Mouse (Mus musculus) MEL (cell line): ENCODE measurements around the gene Haus3. TPM values are rescaled to one million over a fixed set of nuclear protein-coding genes. Genes with fewer than 3 reads are reported as not detected.

Experiments
- DNase-seq: peaks from one replicate; pipeline ENCODE4 v3.0.0; 2011; ENCODE audit warnings: low read depth, low spot score
- H3K27ac ChIP-seq: 2 replicates; pipeline ENCODE4 v1.5.1; 2012; ENCODE audit warnings: low read depth, mild to moderate bottlenecking, control low read depth, low read length, moderate library complexity; ENCODE audit not compliant: control insufficient read depth
- H3K27me3 ChIP-seq, 2 experiments: fragments of 150-350 bp in 1 of 2; sonication (generic) in 1 of 2; 2 replicates each; pipeline ENCODE4 v1.6.1; 2012; ENCODE audit warnings: low read length in 2 of 2, mild to moderate bottlenecking in 2 of 2, improper control_type of control experiment in 1 of 2, moderate library complexity in 1 of 2; ENCODE audit not compliant: insufficient read depth in 2 of 2, control insufficient read depth in 1 of 2
- H3K36me3 ChIP-seq, 2 experiments: 2 replicates each; pipeline ENCODE4 v1.6.1; 2012 to 2014; ENCODE audit warnings: low read length in 2 of 2, improper control_type of control experiment in 1 of 2, inconsistent platforms in 1 of 2, mild to moderate bottlenecking in 1 of 2; ENCODE audit not compliant: insufficient read depth in 2 of 2, control insufficient read depth in 1 of 2
- H3K4me1 ChIP-seq, 2 experiments: fragments of 150-350 bp in 1 of 2; sonication (generic) in 1 of 2; 2 replicates each; pipeline ENCODE4 v1.6.1; 2012; ENCODE audit warnings: low read length in 2 of 2, improper control_type of control experiment in 1 of 2, mild to moderate bottlenecking in 1 of 2; ENCODE audit not compliant: insufficient read depth in 2 of 2, control insufficient read depth in 1 of 2
- H3K4me3 ChIP-seq, 2 experiments: fragments of 150-350 bp in 1 of 2; sonication (generic) in 1 of 2; 2 replicates each; pipeline ENCODE4 v1.5.1; 2012; ENCODE audit warnings: low read depth in 2 of 2, low read length in 2 of 2, mild to moderate bottlenecking in 2 of 2, moderate library complexity in 2 of 2, control low read depth in 1 of 2, improper control_type of control experiment in 1 of 2; ENCODE audit not compliant: control insufficient read depth in 1 of 2, insufficient read depth in 1 of 2
- H3K79me2 ChIP-seq: 2 replicates; pipeline ENCODE4 v1.6.1; 2012; ENCODE audit warnings: mild to moderate bottlenecking, low read length, moderate library complexity; ENCODE audit not compliant: control insufficient read depth, poor library complexity, insufficient read depth
- H3K9ac ChIP-seq: 2 replicates; pipeline ENCODE4 v1.6.1; 2012; ENCODE audit warnings: low read depth, mild to moderate bottlenecking, control low read depth, low read length, moderate library complexity; ENCODE audit not compliant: control insufficient read depth, poor library complexity, severe bottlenecking
- H3K9me3 ChIP-seq: fragments of 150-350 bp; sonication (generic); replicated peaks from 2 replicates; pipeline ENCODE4 v1.6.1; 2012; ENCODE audit warnings: mild to moderate bottlenecking, low read length, improper control_type of control experiment, moderate library complexity; ENCODE audit not compliant: insufficient read depth
- BHLHE40 ChIP-seq: IDR thresholded peaks from 2 replicates; pipeline ENCODE4 v1.6.1; 2012; ENCODE audit warnings: low read depth, mild to moderate bottlenecking, inconsistent platforms, low read length, improper control_type of control experiment, borderline replicate concordance
- CHD1 ChIP-seq: IDR thresholded peaks from 2 replicates; pipeline ENCODE4 v1.6.1; 2012; ENCODE audit warnings: low read depth, mild to moderate bottlenecking, inconsistent platforms, low read length, improper control_type of control experiment
- CHD2 ChIP-seq: IDR thresholded peaks from 2 replicates; pipeline ENCODE4 v1.6.1; 2011; ENCODE audit warnings: low read length, improper control_type of control experiment
- E2F4 ChIP-seq: IDR thresholded peaks from 2 replicates; pipeline ENCODE4 v1.6.1; 2011; ENCODE audit warnings: low read depth, low read length, improper control_type of control experiment, borderline replicate concordance
- ELF1 ChIP-seq: IDR thresholded peaks from 2 replicates; pipeline ENCODE4 v1.6.1; 2014; ENCODE audit warnings: low read depth, mild to moderate bottlenecking, inconsistent platforms, low read length, improper control_type of control experiment, moderate library complexity
- ETS1 ChIP-seq: IDR thresholded peaks from 2 replicates; pipeline ENCODE4 v1.6.1; 2012; ENCODE audit warnings: low read depth, mild to moderate bottlenecking, inconsistent platforms, low read length, improper control_type of control experiment, moderate library complexity
- GABPA ChIP-seq: IDR thresholded peaks from 2 replicates; pipeline ENCODE4 v1.6.1; 2012; ENCODE audit warnings: low read depth, mild to moderate bottlenecking, inconsistent platforms, low read length, improper control_type of control experiment, moderate library complexity
- GATA1 ChIP-seq: IDR thresholded peaks from 2 replicates; pipeline ENCODE4 v1.6.1; 2011; ENCODE audit warnings: low read depth, low read length, improper control_type of control experiment
- HCFC1 ChIP-seq: IDR thresholded peaks from 2 replicates; pipeline ENCODE4 v1.6.1; 2012; ENCODE audit warnings: low read depth, mild to moderate bottlenecking, inconsistent platforms, low read length, improper control_type of control experiment, moderate library complexity
- JUND ChIP-seq: IDR thresholded peaks from 2 replicates; pipeline ENCODE4 v1.6.1; 2011; ENCODE audit warnings: low read depth, mild to moderate bottlenecking, improper control_type of control experiment, low read length
- KAT2A ChIP-seq: conservative IDR thresholded peaks from 2 replicates; pipeline ENCODE4 v1.6.1; 2012; ENCODE audit warnings: low read depth, low read length, improper control_type of control experiment, inconsistent platforms
- MAFK ChIP-seq: IDR thresholded peaks from 2 replicates; pipeline ENCODE4 v1.6.1; 2011; ENCODE audit warnings: low read depth, mild to moderate bottlenecking, low read length, improper control_type of control experiment, borderline replicate concordance
- MAX ChIP-seq: IDR thresholded peaks from 2 replicates; pipeline ENCODE4 v1.6.1; 2011; ENCODE audit warnings: low read length, improper control_type of control experiment
- MAZ ChIP-seq: IDR thresholded peaks from 2 replicates; pipeline ENCODE4 v1.6.1; 2012; ENCODE audit warnings: low read depth, mild to moderate bottlenecking, inconsistent platforms, low read length, improper control_type of control experiment
- MXI1 ChIP-seq: IDR thresholded peaks from 2 replicates; pipeline ENCODE4 v1.6.1; 2011; ENCODE audit warnings: mild to moderate bottlenecking, low read depth, low read length, improper control_type of control experiment
- MYB ChIP-seq: IDR thresholded peaks from 2 replicates; pipeline ENCODE4 v1.6.1; 2011; ENCODE audit warnings: mild to moderate bottlenecking, low read depth, low read length, improper control_type of control experiment
- NELFE ChIP-seq: IDR thresholded peaks from 2 replicates; pipeline ENCODE4 v1.6.1; 2011; ENCODE audit warnings: low read depth, low read length, improper control_type of control experiment
- NRF1 ChIP-seq: IDR thresholded peaks from 2 replicates; pipeline ENCODE4 v1.6.1; 2014; ENCODE audit warnings: low read depth, mild to moderate bottlenecking, inconsistent platforms, low read length, improper control_type of control experiment, moderate library complexity; ENCODE audit not compliant: poor library complexity, insufficient read depth, severe bottlenecking
- POLR2A ChIP-seq, 2 experiments: IDR thresholded peaks; 2 replicates each; pipeline ENCODE4 v1.6.1; 2011 to 2012; ENCODE audit warnings: low read length in 2 of 2, mild to moderate bottlenecking in 2 of 2, control low read depth in 1 of 2, improper control_type of control experiment in 1 of 2, low read depth in 1 of 2, moderate library complexity in 1 of 2; ENCODE audit not compliant: control insufficient read depth in 1 of 2, insufficient read depth in 1 of 2, poor library complexity in 1 of 2
- POLR2AphosphoS2 ChIP-seq: IDR thresholded peaks from 2 replicates; pipeline ENCODE4 v1.6.1; 2011; ENCODE audit warnings: low read length, improper control_type of control experiment
- POLR2AphosphoS5 ChIP-seq: IDR thresholded peaks from 2 replicates; pipeline ENCODE4 v1.6.1; 2012; ENCODE audit warnings: low read depth, borderline replicate concordance, mild to moderate bottlenecking, inconsistent platforms, low read length, moderate library complexity, mixed read lengths
- RCOR1 ChIP-seq: IDR thresholded peaks from 2 replicates; pipeline ENCODE4 v1.6.1; 2012; ENCODE audit warnings: low read depth, mild to moderate bottlenecking, inconsistent platforms, low read length, improper control_type of control experiment
- SIN3A ChIP-seq: IDR thresholded peaks from 2 replicates; pipeline ENCODE4 v1.6.1; 2012; ENCODE audit warnings: low read length, improper control_type of control experiment, inconsistent platforms
- TAL1 ChIP-seq: IDR thresholded peaks from 2 replicates; pipeline ENCODE4 v1.6.1; 2012; ENCODE audit warnings: mild to moderate bottlenecking, inconsistent platforms, low read length, moderate library complexity, mixed read lengths
- UBTF ChIP-seq: IDR thresholded peaks from 2 replicates; pipeline ENCODE4 v1.6.1; 2012; ENCODE audit warnings: low read depth, mild to moderate bottlenecking, inconsistent platforms, low read length, improper control_type of control experiment, moderate library complexity, borderline replicate concordance; ENCODE audit not compliant: insufficient read depth
- USF1 ChIP-seq: IDR thresholded peaks from 2 replicates; pipeline ENCODE4 v1.6.1; 2014; ENCODE audit warnings: low read depth, mild to moderate bottlenecking, inconsistent platforms, low read length, improper control_type of control experiment, moderate library complexity
- USF2 ChIP-seq, 2 experiments: IDR thresholded peaks; 2 replicates each; pipeline ENCODE4 v1.6.1; 2011 to 2012; ENCODE audit warnings: improper control_type of control experiment in 2 of 2, low read length in 2 of 2, borderline replicate concordance in 1 of 2, inconsistent platforms in 1 of 2, low read depth in 1 of 2, mild to moderate bottlenecking in 1 of 2; ENCODE audit not compliant: insufficient read depth in 1 of 2
- ZC3H11A ChIP-seq: IDR thresholded peaks from 2 replicates; pipeline ENCODE4 v1.6.1; 2012; ENCODE audit warnings: low read depth, mild to moderate bottlenecking, inconsistent platforms, low read length, improper control_type of control experiment
- ZMIZ1 ChIP-seq: IDR thresholded peaks from 2 replicates; pipeline ENCODE4 v1.6.1; 2012; ENCODE audit warnings: low read depth, mild to moderate bottlenecking, inconsistent platforms, low read length, improper control_type of control experiment, moderate library complexity
- ZNF384 ChIP-seq: IDR thresholded peaks from 2 replicates; pipeline ENCODE4 v1.6.1; 2012; ENCODE audit warnings: low read depth, mild to moderate bottlenecking, inconsistent platforms, low read length, improper control_type of control experiment
- polyA plus RNA-seq, 2 experiments: library from polyadenylated mRNA; stranded (reverse) in 1 of 2; unstranded in 1 of 2; fragments of >175 nt in 1 of 2; fragments of >200 nt in 1 of 2; gene quantifications; 2 replicates each; pipeline versions ENCODE4 v1.2.1 to v1.2.4; 2012; ENCODE audit warnings: low replicate concordance in 2 of 2, low read depth in 1 of 2; ENCODE audit not compliant: insufficient read length in 2 of 2, insufficient read depth in 1 of 2, missing spikeins in 1 of 2
- total RNA-seq: library from RNA; depleted of rRNA; stranded (reverse); fragments of 300-350 nt; gene quantifications from 2 replicates; pipeline ENCODE4 v1.2.3, GENCODE M21; 2012

The Haus3 gene
- total and polyA plus RNA-seq, 3 experiments, result 52.6 to 184 (median 54.0) TPM

DNA sequence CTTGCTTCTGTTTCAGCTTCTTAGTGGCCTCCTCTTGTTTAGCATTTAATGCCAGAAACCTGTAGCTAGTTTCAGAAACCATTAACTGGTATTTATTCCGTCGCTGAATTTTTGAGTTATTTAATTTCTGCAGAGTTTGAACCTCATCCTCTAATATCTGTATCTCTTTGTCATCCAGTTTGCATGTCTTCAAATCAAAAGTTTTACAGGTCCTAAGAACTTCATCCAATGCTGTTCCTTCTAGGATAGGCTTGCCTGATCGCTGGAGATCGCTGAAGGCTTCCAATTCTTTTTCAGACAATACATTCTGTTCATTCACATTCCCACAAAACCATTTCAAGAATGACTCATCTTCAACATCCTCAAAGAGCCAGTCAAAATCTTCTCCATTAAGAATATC is 1.5 kb downstream of the Haus3 start:
- Histone ChIP-seq H3K9me3 (no peaks in the 10 kb centered on the region), H3K27ac (no peak overlapping the region), H3K36me3 (peaks cover 25 to 39% of the 10 kb centered on the region in 2 experiments), H3K4me1 (peaks cover 7 to 26% of the 10 kb centered on the region in 2 experiments), H3K79me2 (peaks cover 34% of the 10 kb centered on the region), H3K27me3 (no peaks in the 10 kb centered on the region), H3K4me3 (peak overlapping the region; percentile 33 to 83), H3K9ac (peak overlapping the region; percentile 41)
- DNase-seq, result no peak
- no peak for TF ChIP-seq MYB
- TF ChIP-seq UBTF, result no peak
- TF ChIP-seq RCOR1, result no peak
- TF ChIP-seq POLR2AphosphoS2, result no peak
- no peak for TF ChIP-seq MAFK
- TF ChIP-seq USF2 (IDR thresholded peaks at IDR 0.05; ENCODE audit: borderline replicate concordance in 1 of 2, insufficient read depth in 1 of 2, low read depth in 1 of 2, low read length in 2 of 2), result no peak
- no peak for TF ChIP-seq MAZ
- TF ChIP-seq NELFE, result no peak
- no peak for TF ChIP-seq GATA1
- no peak; the same call in 1 of the 2 replicates for TF ChIP-seq POLR2AphosphoS5
- no peak for TF ChIP-seq SIN3A
- no peak for TF ChIP-seq ZC3H11A
- no peak for TF ChIP-seq ZNF384
- no peak for TF ChIP-seq JUND
- TF ChIP-seq ETS1, result no peak
- no peak for TF ChIP-seq CHD1
- TF ChIP-seq POLR2A (IDR thresholded peaks at IDR 0.05; ENCODE audit: control insufficient read depth in 1 of 2, insufficient read depth in 1 of 2, low read depth in 1 of 2, low read length in 2 of 2, poor library complexity in 1 of 2), result no peak
- no peak for TF ChIP-seq ELF1
- TF ChIP-seq HCFC1, result no peak

DNA sequence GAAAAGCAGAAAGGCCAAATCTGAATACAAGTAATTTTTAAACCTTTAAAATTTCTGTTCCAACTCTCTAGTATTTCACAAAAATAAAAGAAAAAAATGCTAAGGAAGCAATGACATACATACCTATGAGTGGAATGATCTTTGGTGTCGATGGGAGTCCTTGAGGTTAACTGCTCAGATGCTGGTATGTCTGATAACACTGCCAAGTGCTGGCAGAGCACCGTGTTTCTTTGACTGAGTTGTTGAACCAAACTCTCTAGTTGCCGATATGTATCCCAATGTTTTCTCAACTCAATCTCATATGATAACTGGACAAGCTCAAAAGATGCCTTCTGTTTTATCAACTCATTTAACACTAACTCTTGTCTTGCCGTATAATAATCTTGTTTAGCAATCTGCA is 3.5 kb downstream of the Haus3 start:
- H3K9ac ChIP-seq, result peak overlapping the region; percentile 32
- no peak overlapping the region for H3K27ac ChIP-seq
- peaks cover 7 to 31% of the 10 kb centered on the region in 2 experiments for H3K4me1 ChIP-seq
- no peaks in the 10 kb centered on the region for H3K27me3 ChIP-seq
- peaks cover 41 to 48% of the 10 kb centered on the region in 2 experiments for H3K36me3 ChIP-seq
- peaks cover 40% of the 10 kb centered on the region for H3K79me2 ChIP-seq
- peak overlapping the region; percentile 32 to 63; a peak in 3 of 4 replicates for H3K4me3 ChIP-seq
- peak; percentile 65 for DNase-seq
- H3K9me3 ChIP-seq, result no peaks in the 10 kb centered on the region
- TF ChIP-seq MYB (no peak), USF1 (no peak), CHD2 (no peak), MAX (no peak), POLR2AphosphoS5 (no peak), CHD1 (no peak), BHLHE40 (no peak), NELFE (no peak), NRF1 (no peak), MAZ (no peak), GATA1 (peak; percentile 55), MXI1 (peak; percentile 71), ETS1 (peak; percentile 63), GABPA (no peak), MAFK (no peak), TAL1 (peak; percentile 49), ZMIZ1 (no peak), POLR2A (IDR thresholded peaks at IDR 0.05; ENCODE audit: control insufficient read depth in 1 of 2, insufficient read depth in 1 of 2, low read depth in 1 of 2, low read length in 2 of 2, poor library complexity in 1 of 2) (no peak), E2F4 (no peak), ZNF384 (0 out of 2 replicates have a peak, but pooled peaks have one; percentile 11), JUND (no peak), KAT2A (no peak)
